Mouse (Mus musculus): Measurements from ENCODE around the gene Ttyh3.
A peak's percentile ranks its signal among the peaks of the same experiment; 100 is the strongest.

Ttyh3 gene

DNA sequence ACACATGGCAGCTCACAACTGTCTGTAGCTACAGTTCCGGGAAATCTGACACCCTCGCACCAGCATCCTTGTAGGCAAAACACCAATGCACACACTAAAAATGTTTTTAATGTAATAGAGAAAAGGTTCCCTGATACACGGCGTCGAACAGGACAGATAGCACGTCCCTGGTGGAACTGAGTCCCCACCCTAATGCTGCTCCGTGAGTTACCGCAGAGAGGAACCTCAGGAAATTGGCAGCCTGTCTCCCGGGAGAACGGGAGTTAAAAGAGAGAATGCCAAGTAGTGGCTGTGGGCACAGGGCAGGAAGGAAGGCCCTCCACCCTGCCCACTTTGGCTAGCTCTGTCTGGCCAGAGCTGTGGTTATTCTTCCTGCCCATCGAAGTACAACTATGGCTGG lies 2.4 kb upstream of the Ttyh3 start:
- no peak for DNase-seq

DNA sequence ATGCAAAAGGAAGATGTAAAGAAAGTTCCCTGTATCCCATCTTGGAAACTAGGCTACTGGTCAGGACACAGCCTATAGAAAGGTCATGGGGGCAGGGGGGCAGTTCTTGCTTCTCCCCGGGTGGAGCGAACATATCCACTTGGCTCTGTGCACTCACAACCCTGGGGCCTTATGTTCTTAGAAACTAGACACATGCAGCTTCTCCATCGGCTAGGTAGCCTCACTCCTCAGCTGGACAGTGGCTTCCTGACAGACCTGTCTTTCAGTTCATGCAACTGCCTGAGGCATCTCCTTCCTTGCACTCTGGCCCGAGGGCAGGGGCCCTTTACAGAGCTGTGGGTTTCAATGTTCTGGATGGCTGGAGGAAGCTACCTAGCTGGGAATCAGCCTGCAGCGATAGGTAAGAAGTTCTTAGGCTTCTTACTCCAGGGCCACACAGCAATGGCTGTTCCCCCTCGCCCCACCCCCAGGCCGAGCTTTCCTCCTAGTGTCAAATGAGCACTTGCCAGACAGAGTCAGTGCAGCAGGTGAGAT lies 1.1 kb upstream of the Ttyh3 start:
- no peak for DNase-seq

DNA sequence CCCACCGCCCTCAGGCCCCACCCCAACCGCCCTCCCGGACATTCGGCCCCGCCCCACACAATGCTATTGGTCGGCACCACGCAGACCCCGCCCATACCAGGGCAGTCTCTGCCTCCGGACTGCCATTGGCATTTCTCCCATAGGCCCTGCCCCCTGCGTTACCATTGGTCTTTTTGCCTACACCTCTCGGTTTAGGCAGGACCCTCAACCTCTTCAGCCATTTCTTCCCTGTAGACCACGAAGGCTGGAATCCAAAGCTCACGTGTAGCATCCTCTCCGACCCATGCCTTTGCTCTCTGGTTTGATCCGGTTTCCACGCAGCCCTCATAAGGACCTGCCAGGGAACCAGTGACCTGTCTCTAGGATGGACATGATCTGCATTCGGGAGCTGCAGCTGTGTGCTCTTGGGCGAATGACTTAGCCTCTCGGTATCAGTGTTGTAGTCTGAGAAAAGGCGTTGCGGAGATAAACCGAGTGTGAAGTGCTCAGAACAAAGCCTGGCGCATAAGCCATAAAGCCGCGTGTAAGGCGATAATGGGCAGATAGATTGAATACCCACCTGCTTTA lies 353 bp upstream of the Ttyh3 start:
- DNase-seq: peak; percentile 98

DNA sequence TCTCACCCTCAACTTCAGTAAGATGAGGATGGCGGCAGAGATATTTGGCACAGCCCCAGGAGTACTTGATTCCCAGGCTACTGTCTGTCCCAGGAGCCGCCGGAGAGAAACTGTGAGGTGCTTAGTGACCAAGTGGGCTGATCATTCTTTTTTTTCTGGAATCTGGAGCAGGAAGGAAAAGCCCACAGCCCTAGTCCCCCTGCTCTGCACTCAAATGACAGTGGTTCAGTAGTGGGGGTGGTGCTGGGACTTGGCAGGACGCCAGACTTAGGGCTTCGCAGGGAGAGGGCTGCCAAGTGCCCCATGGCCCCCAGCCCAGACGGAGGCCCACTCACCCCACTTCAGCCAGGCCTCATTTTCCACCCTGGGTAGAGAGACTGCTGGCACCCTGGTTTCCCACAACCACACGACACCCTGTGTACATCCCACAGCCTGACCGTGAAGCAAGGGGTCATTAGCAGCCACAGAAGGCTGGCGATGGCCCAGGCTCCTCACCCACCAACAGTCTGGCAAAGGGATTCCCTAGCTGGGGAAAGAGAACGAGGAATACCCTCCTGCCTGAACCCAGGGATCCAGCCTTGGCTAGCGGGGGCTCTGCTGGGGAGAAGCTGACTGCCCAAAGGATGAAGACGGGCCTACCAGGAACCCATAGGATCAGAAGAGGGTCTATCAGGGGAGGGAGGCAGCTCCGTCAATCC lies 861 bp downstream of the Ttyh3 start:
- DNase-seq: peak; percentile 79

DNA sequence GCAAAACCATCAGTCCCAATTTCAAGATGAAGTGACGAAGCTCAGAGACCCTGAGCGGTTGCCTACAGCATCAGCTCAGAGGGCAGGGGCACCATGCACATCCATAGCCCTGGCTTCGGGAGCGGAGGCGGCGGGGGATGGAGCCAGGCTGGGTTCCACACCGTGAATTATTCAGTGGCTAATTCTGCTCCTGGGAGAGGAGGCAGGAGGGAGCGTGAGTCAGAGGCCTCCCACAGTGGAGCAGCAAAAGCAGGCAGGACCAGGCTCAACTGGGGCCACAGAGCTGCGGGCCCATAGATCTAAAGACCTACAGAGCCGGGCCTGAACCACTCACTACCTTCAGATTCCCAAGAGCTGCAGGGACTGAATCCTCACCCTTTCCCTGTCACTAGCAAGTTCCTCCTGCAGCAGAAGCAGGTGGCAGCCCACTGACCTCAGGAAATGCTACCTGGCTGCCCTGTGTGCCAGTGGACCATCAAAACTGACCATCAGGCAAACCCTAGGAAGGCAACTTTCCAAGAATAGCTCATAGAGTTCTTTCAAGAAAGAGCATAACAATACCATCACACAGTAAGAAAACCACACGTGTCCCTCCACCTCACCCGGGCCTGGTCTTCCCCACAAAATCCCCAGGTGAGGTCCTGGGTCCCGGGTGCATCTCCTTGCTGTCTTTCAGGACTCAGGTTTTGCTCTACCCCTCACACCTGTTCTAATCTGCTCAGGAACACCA lies 1.6 kb downstream of the Ttyh3 start:
- DNase-seq: no peak

DNA sequence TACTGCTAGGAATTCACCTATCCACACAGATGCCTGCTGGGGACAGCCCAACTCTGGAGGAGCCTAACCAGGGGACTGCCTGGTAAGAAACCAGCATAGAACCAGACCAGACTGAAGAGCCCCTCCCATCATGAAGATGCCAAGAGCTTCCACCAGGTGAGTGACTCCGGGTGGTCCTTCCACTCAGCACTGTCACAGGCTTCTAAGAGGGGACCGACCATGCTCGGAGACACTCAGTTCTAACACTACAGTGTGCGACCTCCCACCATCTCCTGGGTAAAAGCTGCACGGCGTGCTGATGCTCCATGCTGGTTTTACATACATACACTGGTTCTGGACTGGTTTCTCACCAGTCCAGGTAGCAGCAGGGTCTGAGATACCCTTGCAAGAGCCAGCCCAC lies 2.7 kb downstream of the Ttyh3 start:
- DNase-seq: no peak

DNA sequence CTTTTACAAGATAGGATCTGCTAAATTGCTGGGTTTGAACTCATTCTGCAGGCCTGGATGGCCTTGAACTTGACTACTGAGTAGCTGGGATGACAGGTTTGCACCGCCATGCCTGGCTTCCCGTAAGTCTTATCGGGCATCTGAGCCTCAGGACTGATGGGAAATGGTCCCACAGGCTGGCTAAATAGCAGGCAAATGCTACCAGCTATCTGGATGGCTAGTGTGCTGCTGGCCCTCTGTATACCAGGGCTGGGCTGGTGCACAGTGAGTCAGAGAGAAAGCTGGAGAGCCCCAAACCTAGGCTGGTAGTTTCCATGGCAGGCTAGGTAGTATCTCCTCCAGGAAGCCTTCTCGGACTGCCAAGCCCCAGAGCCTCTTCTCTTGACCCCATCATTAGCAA lies 3.4 kb downstream of the Ttyh3 start:
- no peak for DNase-seq

DNA sequence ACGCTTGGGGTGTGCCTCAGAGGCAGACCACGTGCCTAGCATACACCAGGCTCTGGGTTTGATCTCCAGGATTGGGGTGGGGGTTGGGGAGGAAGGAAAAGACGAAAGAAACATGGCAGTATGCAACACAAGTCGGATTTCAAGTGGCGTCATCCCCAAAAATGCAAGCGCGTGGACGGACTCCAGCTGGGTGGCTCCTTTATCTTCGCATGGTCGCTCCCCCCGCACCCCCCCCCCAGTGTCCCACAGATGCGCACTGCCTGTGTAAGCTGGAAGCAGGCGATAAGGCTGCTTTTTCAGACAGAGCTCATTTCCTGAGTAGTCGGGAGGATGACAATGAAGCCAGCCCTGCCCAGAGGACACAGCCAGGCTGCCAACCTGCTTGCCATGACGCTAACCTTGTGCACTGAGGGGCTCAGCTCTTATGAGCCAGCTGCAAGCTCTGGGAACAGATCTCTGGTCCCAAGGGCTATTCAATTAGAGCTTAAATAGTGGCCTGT lies 4.1 kb downstream of the Ttyh3 start:
- DNase-seq: no peak

DNA sequence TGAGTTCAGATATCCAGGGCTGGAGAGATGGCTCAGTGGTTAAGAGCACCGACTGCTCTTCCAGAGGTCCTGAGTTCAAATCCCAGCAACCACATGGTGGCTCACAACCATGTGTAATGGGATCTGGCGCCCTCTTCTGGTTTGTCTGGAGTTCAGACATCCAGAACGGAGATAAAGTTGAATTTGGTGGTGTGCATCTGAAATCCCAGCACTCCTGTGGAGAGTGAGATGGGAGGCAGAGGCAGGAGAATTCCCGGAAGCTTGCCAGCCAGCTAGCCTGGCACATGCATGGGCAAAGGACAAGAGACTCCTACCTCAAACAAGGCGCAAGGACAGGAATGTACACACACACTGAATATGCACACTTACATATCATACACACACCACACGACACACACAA lies 4.6 kb downstream of the Ttyh3 start:
- no peak for DNase-seq

DNA sequence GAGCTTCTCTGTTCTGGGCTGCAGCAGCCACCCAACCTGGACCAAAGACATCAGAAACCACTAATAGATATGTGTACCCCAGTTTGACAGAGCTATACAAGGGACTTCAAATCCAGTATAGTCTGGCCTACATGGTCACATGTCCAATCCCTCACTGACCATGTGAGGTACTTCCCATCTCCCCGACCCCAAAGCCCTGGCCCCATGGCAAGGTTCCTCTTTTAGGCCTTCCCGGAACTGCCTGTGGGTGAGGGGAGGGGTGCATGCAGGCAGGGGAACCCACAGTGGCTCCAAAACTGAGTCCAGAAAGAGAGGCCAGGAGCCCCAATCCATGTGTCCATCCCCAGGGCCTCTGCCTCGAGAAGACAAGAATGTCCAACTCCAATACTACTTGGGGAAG lies 6.8 kb downstream of the Ttyh3 start:
- peak; percentile 6 for DNase-seq

DNA sequence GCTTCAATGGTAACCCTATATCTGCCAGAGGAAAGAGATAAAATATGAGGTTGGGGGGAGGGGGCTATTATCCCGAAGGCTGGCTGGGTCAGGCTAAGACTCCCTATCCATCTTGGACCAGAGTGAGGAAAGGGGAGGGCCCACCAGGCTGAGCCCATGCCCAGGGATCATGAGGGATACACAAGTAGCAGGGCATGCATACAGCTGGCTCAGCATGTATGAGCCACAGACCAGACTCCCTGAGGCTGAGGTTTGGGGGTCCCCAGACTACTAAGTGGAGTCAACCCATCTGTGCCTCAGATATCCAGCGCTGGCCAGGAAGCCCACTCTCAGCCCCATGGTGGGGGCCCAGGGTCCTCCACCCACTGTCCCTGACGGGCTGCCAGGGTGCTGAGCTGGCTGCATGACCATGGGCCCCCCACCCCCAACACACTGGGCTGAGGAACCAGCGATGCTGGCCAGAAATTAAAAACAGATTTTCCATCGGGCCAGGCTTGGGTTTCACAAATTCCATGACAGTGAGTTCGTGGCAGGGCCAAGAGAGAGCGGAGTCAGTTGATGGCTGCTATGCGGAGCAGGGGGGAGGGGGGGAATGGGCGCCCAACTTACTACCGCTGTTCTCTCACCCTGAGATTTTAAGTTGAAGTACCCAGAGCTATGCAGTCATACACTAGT lies 7.4 kb downstream of the Ttyh3 start:
- DNase-seq: peak; percentile 18

DNA sequence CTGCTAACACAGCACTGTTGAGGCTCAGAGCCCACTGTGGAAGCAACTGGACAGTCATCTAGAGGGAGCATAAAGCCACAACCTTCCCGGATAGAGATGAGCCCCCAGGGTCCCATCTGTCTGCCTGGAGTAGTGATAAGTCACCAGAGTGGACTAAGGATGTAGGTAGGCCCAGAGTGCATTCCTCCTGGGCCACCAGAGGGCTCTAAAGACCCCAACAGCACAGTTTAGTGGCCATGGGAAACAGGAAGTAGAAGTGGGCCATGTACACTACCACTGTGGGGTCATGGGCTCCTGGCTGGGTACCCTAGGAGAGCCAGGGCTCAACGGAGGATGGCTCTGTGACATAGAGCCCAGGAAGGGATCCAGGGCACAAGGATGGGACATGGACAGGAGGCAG lies 8.0 kb downstream of the Ttyh3 start:
- no peak for DNase-seq

DNA sequence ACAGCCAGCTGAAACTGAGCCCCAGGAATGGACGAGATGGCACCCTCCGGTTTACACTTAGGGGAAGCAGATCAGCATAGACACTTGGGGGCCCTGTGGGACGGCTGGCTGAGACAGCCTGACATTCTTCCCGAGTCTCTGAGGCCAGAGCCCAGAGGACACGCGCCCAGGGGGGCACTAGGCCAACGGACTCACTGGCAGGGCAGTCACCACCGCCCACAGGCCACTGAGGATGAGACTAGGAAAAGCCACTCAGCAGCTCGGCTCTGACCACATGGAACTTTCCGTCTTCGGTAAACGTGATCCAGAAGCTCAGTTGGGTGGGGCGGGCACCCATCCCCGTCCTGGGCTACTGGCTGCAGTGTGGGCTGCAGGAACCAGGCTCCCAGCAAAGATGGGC lies 9.0 kb downstream of the Ttyh3 start:
- DNase-seq: peak; percentile 22

DNA sequence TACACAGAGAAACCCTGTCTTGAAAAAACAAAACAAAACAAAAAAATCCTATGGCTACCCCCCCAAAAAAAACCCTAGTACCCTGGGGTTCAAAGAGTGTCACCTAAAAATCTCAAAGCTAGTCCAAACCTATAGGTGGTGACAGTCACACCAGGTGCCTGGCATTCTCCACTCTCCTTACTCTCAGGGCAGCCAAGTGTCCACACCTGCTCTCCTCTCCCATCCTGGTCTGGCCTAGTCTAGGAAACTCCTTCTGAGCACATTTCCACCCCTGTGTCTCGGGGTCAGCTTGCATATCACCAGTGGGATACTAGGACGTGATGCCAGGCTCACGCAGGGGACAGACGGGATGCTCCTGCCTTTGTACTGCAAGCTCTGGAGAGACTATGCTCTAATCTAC lies 9.5 kb downstream of the Ttyh3 start:
- DNase-seq: no peak

DNA sequence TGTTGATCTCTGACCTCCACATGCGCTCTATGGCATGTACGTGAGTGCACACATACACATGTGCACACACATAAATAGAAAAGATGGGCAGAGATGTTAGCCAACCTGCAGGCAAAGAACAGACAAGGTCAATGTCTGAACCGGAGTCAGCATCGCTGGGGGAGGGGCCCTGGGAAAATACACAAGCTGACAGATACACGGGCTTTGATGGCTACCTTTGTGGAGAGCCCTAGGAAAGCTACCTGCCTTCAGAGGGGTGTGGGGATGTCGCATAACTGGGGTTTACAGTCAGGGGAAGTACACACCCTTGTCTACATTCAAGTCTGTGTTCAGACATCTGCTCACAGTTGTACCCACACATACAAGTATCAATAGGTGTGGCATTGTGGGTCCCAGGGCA lies 10.3 kb downstream of the Ttyh3 start:
- no peak for DNase-seq

DNA sequence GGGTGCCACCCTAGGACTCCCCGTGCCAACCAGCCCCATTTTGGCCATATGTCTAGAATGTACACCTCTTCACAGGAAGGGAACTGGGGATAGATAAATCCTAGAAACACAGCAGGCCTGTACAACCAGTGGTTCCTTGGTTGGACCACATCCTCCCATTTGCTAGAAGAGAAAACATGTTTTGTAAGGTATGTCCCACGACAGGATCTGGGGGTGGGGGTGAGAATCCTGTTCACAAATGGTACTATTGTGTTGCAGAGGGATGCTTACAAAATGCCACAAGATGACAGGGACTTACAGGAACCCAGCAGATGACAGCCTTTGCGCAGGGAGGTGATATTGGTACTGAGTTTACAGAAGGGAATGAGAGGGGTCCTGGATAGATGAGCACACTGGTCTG lies 10.8 kb downstream of the Ttyh3 start:
- no peak for DNase-seq

DNA sequence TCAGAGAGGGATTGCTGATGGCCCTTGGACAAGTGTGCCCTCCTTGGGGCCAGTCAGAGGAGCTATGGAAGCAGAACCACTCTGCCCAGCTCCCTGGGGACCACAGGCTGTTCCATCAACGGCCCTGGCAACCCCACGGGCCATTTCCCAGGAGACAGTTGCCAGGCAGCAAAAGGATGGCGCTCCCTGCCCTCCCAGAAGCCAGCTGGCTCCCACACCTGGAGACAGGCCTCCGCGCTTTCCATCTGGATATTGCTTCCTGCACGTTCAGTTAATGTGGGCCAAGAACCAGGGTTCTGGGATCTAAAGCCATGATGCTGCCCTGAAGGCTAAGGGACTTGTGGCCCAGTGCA lies 11.8 kb downstream of the Ttyh3 start:
- no peak for DNase-seq

DNA sequence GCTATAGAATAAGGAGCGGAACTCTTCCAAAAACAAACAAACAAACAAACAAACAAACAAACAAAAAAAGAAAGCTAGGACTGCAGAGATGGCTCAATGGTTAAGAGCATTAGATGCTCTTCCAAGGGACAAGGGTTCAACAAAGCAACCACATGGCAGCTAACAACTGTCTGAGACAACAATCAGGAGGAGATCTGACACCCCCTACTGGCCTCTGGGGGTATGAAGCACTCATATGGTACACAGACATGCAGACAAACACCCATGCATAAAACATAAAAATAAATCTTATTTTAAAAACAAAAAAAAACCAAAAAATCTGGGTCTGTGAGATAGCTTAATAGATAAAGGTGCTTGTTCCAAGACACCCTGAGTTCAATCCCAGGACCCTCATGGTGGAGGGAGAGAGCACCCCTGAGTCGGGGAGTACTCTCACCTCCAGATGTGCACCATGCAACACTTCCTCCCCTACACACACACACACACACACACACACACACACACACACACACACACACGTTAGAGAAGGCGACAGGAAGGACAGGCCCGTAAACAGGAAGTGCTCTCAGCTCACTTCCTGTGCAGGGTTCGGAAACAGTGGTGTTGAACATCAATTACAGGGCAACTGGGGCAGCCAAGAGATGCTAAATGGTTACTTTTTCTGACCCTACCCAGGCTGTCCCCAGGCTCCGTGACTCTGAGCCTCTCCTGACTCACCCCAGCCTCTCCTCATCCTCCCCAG lies 12.3 kb downstream of the Ttyh3 start:
- no peak for DNase-seq

DNA sequence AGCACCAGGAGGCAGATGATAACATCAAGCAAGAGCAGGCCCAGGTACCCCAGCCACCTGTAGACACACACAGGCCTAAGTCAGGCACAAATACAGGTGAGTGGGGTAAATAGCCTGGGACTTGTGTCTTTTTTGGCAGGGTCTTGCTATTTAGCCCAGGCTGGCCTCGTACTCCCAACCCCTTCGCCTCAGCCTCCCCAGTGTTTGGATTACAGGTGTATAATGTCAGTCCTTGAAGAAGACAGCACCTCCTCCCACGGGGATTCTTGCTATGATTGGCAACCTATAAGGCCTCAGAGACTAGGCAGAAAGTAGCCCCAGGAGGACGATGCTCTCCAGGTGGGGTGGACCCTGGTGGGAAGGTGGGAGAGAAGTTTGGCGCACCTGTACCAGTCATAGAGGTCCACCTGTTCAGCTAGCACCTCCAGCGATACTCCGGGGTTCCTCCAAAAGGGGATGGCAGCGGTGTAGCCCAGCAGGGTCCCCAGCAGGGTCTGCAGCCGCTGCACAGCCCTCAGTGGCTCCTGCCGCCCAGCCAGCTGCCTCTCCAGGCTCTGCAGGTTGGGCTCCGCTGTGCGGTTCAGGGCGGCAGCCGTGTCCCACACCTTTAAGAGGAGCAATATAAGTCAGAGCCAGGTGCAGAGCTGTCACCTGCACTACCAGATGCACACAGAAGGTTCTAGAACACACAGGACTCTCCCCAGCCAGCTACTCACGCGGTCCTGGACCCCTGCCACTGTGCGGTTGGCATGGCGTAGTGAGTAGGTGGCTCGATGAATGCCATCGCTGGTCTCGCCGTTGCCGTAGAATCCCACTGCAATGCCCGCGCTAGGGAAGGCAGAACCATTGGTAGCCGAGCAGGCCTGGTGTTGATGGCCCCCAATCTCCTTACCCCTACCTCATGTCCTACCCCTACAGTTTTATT lies 13.8 kb downstream of the Ttyh3 start:
- no peak for DNase-seq

DNA sequence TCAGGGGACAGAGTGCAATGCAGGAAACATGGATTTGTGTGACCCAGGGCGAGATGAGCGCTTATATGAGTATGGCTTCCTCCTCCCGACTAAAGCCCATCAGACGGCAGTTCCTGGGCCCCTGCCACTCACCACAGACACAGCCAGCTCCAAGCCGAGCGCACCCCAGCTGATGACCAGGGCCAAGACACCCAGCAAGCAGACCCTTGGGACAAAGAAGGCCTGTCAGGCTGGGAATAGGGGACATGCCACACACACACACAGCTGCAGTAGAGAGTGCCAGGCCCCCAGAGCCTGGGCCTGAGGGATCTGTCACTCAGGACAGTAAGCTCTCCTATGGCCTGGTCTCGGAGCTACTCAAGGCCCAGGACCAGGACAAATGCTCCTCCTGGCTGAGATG lies 15.4 kb downstream of the Ttyh3 start:
- DNase-seq: no peak

DNA sequence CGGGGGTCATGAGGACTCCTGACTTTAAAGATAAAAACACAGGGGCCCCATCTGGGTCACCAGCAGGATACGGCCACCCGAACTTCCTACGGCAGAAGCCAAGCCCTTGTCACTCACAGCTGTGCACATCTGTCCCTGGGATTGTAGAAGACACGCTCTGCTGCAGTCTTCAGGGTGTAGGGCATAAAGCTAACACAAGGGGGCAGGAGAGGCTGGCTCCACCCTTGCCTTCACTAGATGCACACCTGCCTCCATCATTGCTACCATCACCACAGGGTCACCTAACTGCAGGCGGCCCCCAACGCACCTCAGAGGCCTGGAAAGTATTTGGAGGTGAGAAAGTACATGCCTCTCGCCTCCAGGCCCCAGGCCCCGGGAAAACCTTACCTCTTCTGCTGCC lies 19.8 kb downstream of the Ttyh3 start:
- no peak for DNase-seq

DNA sequence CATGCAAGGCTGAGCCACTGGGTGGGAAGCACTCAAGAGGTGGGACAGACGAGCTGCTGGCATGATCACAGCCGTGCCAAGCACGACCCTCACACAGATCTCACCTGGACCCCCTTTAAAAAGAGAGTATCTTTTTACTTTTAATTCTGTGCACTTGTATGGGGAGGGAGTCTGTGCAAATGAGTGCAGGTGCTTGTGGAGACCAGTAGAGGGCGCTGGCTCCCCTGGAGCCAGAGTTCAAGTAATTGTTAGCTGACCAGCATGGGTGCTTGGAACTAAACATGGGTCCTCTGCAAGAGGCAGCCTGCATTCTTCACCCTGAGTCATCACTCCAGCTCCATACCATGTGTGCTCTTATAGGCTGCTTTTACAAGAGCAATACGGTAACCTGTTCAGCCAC lies 21.3 kb downstream of the Ttyh3 start:
- no peak for DNase-seq

Data from right cerebral cortex, postnatal 4 days (tissue).